Mouse (Mus musculus) lung, embryonic 16.5 days (tissue): ENCODE measurements around the gene Tmem217. TPM values are rescaled to one million over a fixed set of nuclear protein-coding genes. Genes with fewer than 3 reads are reported as not detected.
A peak's percentile ranks its signal among the peaks of the same experiment; 100 is the strongest.

Experiments
- ATAC-seq: fragments of 200-750 bp; cut with Nextera tagmentation; 2 replicates; pipeline ENCODE4 v1.8.0; 2017; ENCODE audit warnings: low read depth, mild to moderate bottlenecking, moderate library complexity
- H3K27ac ChIP-seq: fragments of 300-500 bp; sonication (generic); 2 replicates; pipeline ENCODE4 v1.5.1; 2014; ENCODE audit warnings: mild to moderate bottlenecking, control low read depth, low read length
- H3K27me3 ChIP-seq: fragments of 300-500 bp; sonication (generic); 2 replicates; pipeline ENCODE4 v1.6.1; 2014; ENCODE audit warnings: low read depth, low read length, mixed read lengths; ENCODE audit not compliant: control insufficient read depth, insufficient read depth
- H3K36me3 ChIP-seq: fragments of 300-500 bp; sonication (generic); 2 replicates; pipeline ENCODE4 v1.6.1; 2014; ENCODE audit warnings: low read length; ENCODE audit not compliant: control insufficient read depth, insufficient read depth
- H3K4me1 ChIP-seq: fragments of 300-500 bp; sonication (generic); replicated peaks from 2 replicates; pipeline ENCODE4 v1.6.1; 2014; ENCODE audit warnings: low read length, mixed read lengths; ENCODE audit not compliant: control insufficient read depth, insufficient read depth
- H3K4me2 ChIP-seq: fragments of 300-500 bp; sonication (generic); 2 replicates; pipeline ENCODE4 v1.6.1; 2014; ENCODE audit warnings: low read depth, low read length, control low read depth
- H3K4me3 ChIP-seq: fragments of 300-500 bp; sonication (generic); 2 replicates; pipeline ENCODE4 v1.5.1; 2014; ENCODE audit warnings: mild to moderate bottlenecking, low read length, control low read depth
- H3K9ac ChIP-seq: fragments of 300-500 bp; sonication (generic); 2 replicates; pipeline ENCODE4 v1.6.1; 2014; ENCODE audit warnings: low read length, control low read depth
- H3K9me3 ChIP-seq: fragments of 300-500 bp; sonication (generic); 2 replicates; pipeline ENCODE4 v1.6.1; 2016; ENCODE audit warnings: low read length; ENCODE audit not compliant: control insufficient read depth
- WGBS: fragments of 180-500 bp; shearing (Covaris S2); extraction: QIAGEN DNeasy Blood & Tissue Kit; methylation state at CpG from one replicate; pipeline ENCODE4 v1.1.7; 2014; 5-methylcytosine and 5-hydroxymethylcytosine counted together
- polyA plus RNA-seq: library from polyadenylated mRNA; unstranded; fragments of >200 nt; fragmentation: Nextera tagmentation; extraction: Ambion mirVana; gene quantifications from 2 replicates; pipeline ENCODE4 v1.2.1, GENCODE M21; 2015

The Tmem217 gene
- polyA plus RNA-seq, 1 experiment from 2014 or later = 0.85 TPM

- 32% methylated on average over 14 of the region's 14 CpGs for WGBS
- Histone ChIP-seq H3K4me2 (no peak overlapping the region), H3K4me1 (peaks cover 4% of the 10 kb centered on the region; the same call in 1 of the 2 replicates), H3K27ac (no peak overlapping the region), H3K27me3 (no peaks in the 10 kb centered on the region), H3K9me3 (no peaks in the 10 kb centered on the region), H3K36me3 (no peaks in the 10 kb centered on the region), H3K4me3 (no peak overlapping the region), H3K9ac (no peak overlapping the region)
- ATAC-seq = peak; percentile 94
These were observed 10.8 kb downstream of the Tmem217 start for GRCm38 (mm10) chr17:29541419-29541818.

- Histone ChIP-seq H3K27ac (no peak overlapping the region), H3K36me3 (no peaks in the 10 kb centered on the region), H3K27me3 (no peaks in the 10 kb centered on the region), H3K9ac (no peak overlapping the region), H3K4me1 (peaks cover 4% of the 10 kb centered on the region; the same call in 1 of the 2 replicates), H3K4me2 (no peak overlapping the region), H3K4me3 (no peak overlapping the region), H3K9me3 (no peaks in the 10 kb centered on the region)
- WGBS = 78% methylated on average over 8 of the region's 8 CpGs
- ATAC-seq = no peak
These were observed 11.8 kb downstream of the Tmem217 start for GRCm38 (mm10) chr17:29540426-29540825.

GRCm38 (mm10) chr17:29533866-29534265 is 18.3 kb downstream of the Tmem217 start:
- H3K9me3 ChIP-seq = no peaks in the 10 kb centered on the region
- H3K27ac ChIP-seq = no peak overlapping the region
- H3K27me3 ChIP-seq = no peaks in the 10 kb centered on the region
- H3K9ac ChIP-seq = no peak overlapping the region
- H3K36me3 ChIP-seq = no peaks in the 10 kb centered on the region
- no peak overlapping the region for H3K4me3 ChIP-seq
- WGBS = 91% methylated on average over 11 of the region's 11 CpGs
- no peak for ATAC-seq
- H3K4me2 ChIP-seq = no peak overlapping the region
- peaks cover 7% of the 10 kb centered on the region for H3K4me1 ChIP-seq

GRCm38 (mm10) chr17:29531757-29532384 is 20.3 kb downstream of the Tmem217 start:
- H3K27ac ChIP-seq = no peak overlapping the region
- 42% methylated on average over 10 of the region's 10 CpGs for WGBS
- ATAC-seq = no peak
- no peak overlapping the region for H3K4me3 ChIP-seq
- H3K9ac ChIP-seq = no peak overlapping the region
- no peaks in the 10 kb centered on the region for H3K9me3 ChIP-seq
- H3K4me2 ChIP-seq = no peak overlapping the region
- no peaks in the 10 kb centered on the region for H3K27me3 ChIP-seq
- H3K36me3 ChIP-seq = no peaks in the 10 kb centered on the region
- peaks cover 7% of the 10 kb centered on the region for H3K4me1 ChIP-seq

GRCm38 (mm10) chr17:29531278-29531677 is 20.9 kb downstream of the Tmem217 start:
- peaks cover 7% of the 10 kb centered on the region for H3K4me1 ChIP-seq
- H3K9me3 ChIP-seq = no peaks in the 10 kb centered on the region
- no peak for ATAC-seq
- H3K36me3 ChIP-seq = no peaks in the 10 kb centered on the region
- H3K4me2 ChIP-seq = no peak overlapping the region
- no peak overlapping the region for H3K4me3 ChIP-seq
- 75% methylated on average over 9 of the region's 9 CpGs for WGBS
- no peaks in the 10 kb centered on the region for H3K27me3 ChIP-seq
- no peak overlapping the region for H3K27ac ChIP-seq
- H3K9ac ChIP-seq = no peak overlapping the region

- Histone ChIP-seq H3K36me3 (no peaks in the 10 kb centered on the region), H3K27ac (no peak overlapping the region), H3K4me1 (peaks cover 7% of the 10 kb centered on the region), H3K9me3 (no peaks in the 10 kb centered on the region), H3K4me3 (no peak overlapping the region), H3K4me2 (no peak overlapping the region), H3K27me3 (no peaks in the 10 kb centered on the region), H3K9ac (no peak overlapping the region)
- 71% methylated on average over 6 of the region's 6 CpGs for WGBS
- no peak for ATAC-seq
These were observed 21.7 kb downstream of the Tmem217 start for GRCm38 (mm10) chr17:29530508-29530907.

GRCm38 (mm10) chr17:29528568-29529187 is 23.5 kb downstream of the Tmem217 start:
- no peak overlapping the region for H3K9ac ChIP-seq
- no peak overlapping the region for H3K4me3 ChIP-seq
- 64% methylated on average over 8 of the region's 8 CpGs for WGBS
- peaks cover 7% of the 10 kb centered on the region for H3K4me1 ChIP-seq
- H3K36me3 ChIP-seq = no peaks in the 10 kb centered on the region
- no peaks in the 10 kb centered on the region for H3K9me3 ChIP-seq
- peak; percentile 15; the same call in 1 of the 2 replicates for ATAC-seq
- no peak overlapping the region for H3K27ac ChIP-seq
- H3K27me3 ChIP-seq = no peaks in the 10 kb centered on the region
- no peak overlapping the region for H3K4me2 ChIP-seq

- H3K4me3 ChIP-seq = no peak overlapping the region
- no peaks in the 10 kb centered on the region for H3K4me1 ChIP-seq
- no peak for ATAC-seq
- no peaks in the 10 kb centered on the region for H3K27me3 ChIP-seq
- no peak overlapping the region for H3K27ac ChIP-seq
- WGBS = 79% methylated on average over 2 of the region's 2 CpGs
- H3K9me3 ChIP-seq = no peaks in the 10 kb centered on the region
- H3K9ac ChIP-seq = no peak overlapping the region
- no peaks in the 10 kb centered on the region for H3K36me3 ChIP-seq
- H3K4me2 ChIP-seq = no peak overlapping the region
These were observed 26.6 kb downstream of the Tmem217 start for GRCm38 (mm10) chr17:29525613-29526012.

- no peaks in the 10 kb centered on the region for H3K27me3 ChIP-seq
- H3K9ac ChIP-seq = no peak overlapping the region
- no peak for ATAC-seq
- H3K4me3 ChIP-seq = no peak overlapping the region
- H3K4me2 ChIP-seq = no peak overlapping the region
- H3K9me3 ChIP-seq = no peaks in the 10 kb centered on the region
- H3K4me1 ChIP-seq = no peaks in the 10 kb centered on the region
- no peaks in the 10 kb centered on the region for H3K36me3 ChIP-seq
- WGBS = 66% methylated on average over 8 of the region's 8 CpGs
- H3K27ac ChIP-seq = no peak overlapping the region
These were observed 32.5 kb downstream of the Tmem217 start for GRCm38 (mm10) chr17:29519731-29520130.
